Mouse (Mus musculus): Measurements from ENCODE around the gene Pnpla7. TPM values are rescaled to one million over a fixed set of nuclear protein-coding genes. Genes with fewer than 3 reads are reported as not detected.
A peak's percentile ranks its signal among the peaks of the same experiment; 100 is the strongest.
"Not testable (repeated sequence)": the region's sequence is repeated elsewhere in the genome, so short reads cannot be mapped to it uniquely, and the experiment has no call there.

Pnpla7 gene
- polyA plus RNA-seq, 1 experiment = 20.5 TPM

GRCm38 (mm10) chr2:24935057-24935796 lies 40.6 kb upstream of the Pnpla7 start, which contains the start of gene Arrdc1:
Arrdc1 (minus strand) TSS chr2:24935252.
- Histone ChIP-seq H3K4me3 (ENCODE audit: low read depth, low read length) (peak within 1 kb of the TSS; percentile 89), H3K4me1 (ENCODE audit: control insufficient read depth, insufficient read depth, insufficient read length, low read length) (peaks cover 8% of the 10 kb centered on the region), H3K27me3 (ENCODE audit: control insufficient read depth, insufficient read depth, low read length) (no peaks in the 10 kb centered on the region), H3K27ac (ENCODE audit: insufficient read depth, low read depth, low read length) (peak within 1 kb of the TSS; percentile 98), H3K36me3 (ENCODE audit: control insufficient read depth, insufficient read depth, low read length) (no peaks in the 10 kb centered on the region)
- TF ChIP-seq POLR2A (IDR thresholded peaks at IDR 0.05; ENCODE audit: low read depth, low read length) (peak; percentile 83), CTCF (IDR thresholded peaks at IDR 0.05; ENCODE audit: extremely low read depth, insufficient read length, insufficient replicate concordance, low read depth, low read length) (peak; percentile 54; the same call in 1 of the 2 replicates)
- WGBS = under 1% methylated on average over 49 of the region's 49 CpGs

- Histone ChIP-seq H3K27ac (ENCODE audit: insufficient read depth, low read depth, low read length) (no peak overlapping the region), H3K4me1 (ENCODE audit: control insufficient read depth, insufficient read depth, insufficient read length, low read length) (no peaks in the 10 kb centered on the region), H3K36me3 (ENCODE audit: control insufficient read depth, insufficient read depth, low read length) (no peaks in the 10 kb centered on the region), H3K4me3 (ENCODE audit: low read depth, low read length) (no peak overlapping the region), H3K27me3 (ENCODE audit: control insufficient read depth, insufficient read depth, low read length) (no peaks in the 10 kb centered on the region)
- 78% methylated on average over 4 of the region's 4 CpGs for WGBS
- TF ChIP-seq CTCF (IDR thresholded peaks at IDR 0.05; ENCODE audit: extremely low read depth, insufficient read length, insufficient replicate concordance, low read depth, low read length) = no peak
- no peak for TF ChIP-seq POLR2A (IDR thresholded peaks at IDR 0.05; ENCODE audit: low read depth, low read length)
Observed at GRCm38 (mm10) chr2:24942092-24942491, 33.7 kb upstream of the Pnpla7 start.

GRCm38 (mm10) chr2:24944304-24944703 lies 31.5 kb upstream of the Pnpla7 start:
- not testable (repeated sequence) for H3K36me3 ChIP-seq (ENCODE audit: control insufficient read depth, insufficient read depth, low read length); H3K4me1 ChIP-seq (ENCODE audit: control insufficient read depth, insufficient read depth, insufficient read length, low read length); H3K27ac ChIP-seq (ENCODE audit: insufficient read depth, low read depth, low read length); H3K27me3 ChIP-seq (ENCODE audit: control insufficient read depth, insufficient read depth, low read length); H3K4me3 ChIP-seq (ENCODE audit: low read depth, low read length)
- WGBS = 32% methylated on average over 2 of the region's 2 CpGs

- peak within 1 kb of the TSS; percentile 93 for H3K4me3 ChIP-seq (ENCODE audit: low read depth, low read length)
- H3K36me3 ChIP-seq (ENCODE audit: control insufficient read depth, insufficient read depth, low read length) = peaks cover 13% of the 10 kb centered on the region
- no peaks in the 10 kb centered on the region for H3K27me3 ChIP-seq (ENCODE audit: control insufficient read depth, insufficient read depth, low read length)
- TF ChIP-seq POLR2A (IDR thresholded peaks at IDR 0.05; ENCODE audit: low read depth, low read length) = peak; percentile 39; the same call in 1 of the 2 replicates
- TF ChIP-seq CTCF (IDR thresholded peaks at IDR 0.05; ENCODE audit: extremely low read depth, insufficient read length, insufficient replicate concordance, low read depth, low read length) = no peak
- 1% methylated on average over 97 of the region's 108 CpGs for WGBS
- H3K27ac ChIP-seq (ENCODE audit: insufficient read depth, low read depth, low read length) = no peak within 1 kb of the TSS
- H3K4me1 ChIP-seq (ENCODE audit: control insufficient read depth, insufficient read depth, insufficient read length, low read length) = peaks cover 4% of the 10 kb centered on the region; the same call in 1 of the 2 replicates
Observed at GRCm38 (mm10) chr2:24949421-24950188, 26.2 kb upstream of the Pnpla7 start, which contains the start of gene Zmynd19. Zmynd19 (plus strand) TSS chr2:24949792.

DNA sequence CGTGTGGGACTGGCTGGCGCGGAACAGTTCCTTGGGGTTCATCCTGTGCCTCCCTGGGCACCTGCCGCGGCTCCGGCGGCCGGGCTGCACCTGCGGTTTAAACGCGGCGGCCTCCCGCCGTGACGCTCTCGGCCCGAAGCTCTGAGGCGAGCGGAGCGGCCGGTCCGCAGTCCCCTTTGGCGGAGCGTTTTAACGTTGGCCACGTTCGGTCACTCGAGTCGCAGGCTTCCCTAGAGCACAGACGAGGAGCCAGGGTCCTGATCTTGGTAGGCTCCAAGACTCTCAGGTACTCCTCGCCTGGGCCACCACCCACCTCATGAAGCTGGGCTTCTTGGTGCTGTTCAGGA lies 25.7 kb upstream of the Pnpla7 start:
- no peak overlapping the region for H3K27ac ChIP-seq (ENCODE audit: insufficient read depth, low read depth, low read length)
- peak overlapping the region; percentile 93 for H3K4me3 ChIP-seq (ENCODE audit: low read depth, low read length)
- peaks cover 14% of the 10 kb centered on the region for H3K36me3 ChIP-seq (ENCODE audit: control insufficient read depth, insufficient read depth, low read length)
- H3K4me1 ChIP-seq (ENCODE audit: control insufficient read depth, insufficient read depth, insufficient read length, low read length) = peaks cover 4% of the 10 kb centered on the region; the same call in 1 of the 2 replicates
- TF ChIP-seq CTCF (IDR thresholded peaks at IDR 0.05; ENCODE audit: extremely low read depth, insufficient read length, insufficient replicate concordance, low read depth, low read length) = no peak
- no peak for TF ChIP-seq POLR2A (IDR thresholded peaks at IDR 0.05; ENCODE audit: low read depth, low read length)
- 1% methylated on average over 31 of the region's 31 CpGs for WGBS
- no peaks in the 10 kb centered on the region for H3K27me3 ChIP-seq (ENCODE audit: control insufficient read depth, insufficient read depth, low read length)

- Histone ChIP-seq H3K36me3 (ENCODE audit: control insufficient read depth, insufficient read depth, low read length) (peaks cover 18% of the 10 kb centered on the region), H3K4me1 (ENCODE audit: control insufficient read depth, insufficient read depth, insufficient read length, low read length) (peaks cover 4% of the 10 kb centered on the region; the same call in 1 of the 2 replicates), H3K4me3 (ENCODE audit: low read depth, low read length) (no peak overlapping the region), H3K27me3 (ENCODE audit: control insufficient read depth, insufficient read depth, low read length) (no peaks in the 10 kb centered on the region), H3K27ac (ENCODE audit: insufficient read depth, low read depth, low read length) (no peak overlapping the region)
- TF ChIP-seq CTCF (IDR thresholded peaks at IDR 0.05; ENCODE audit: extremely low read depth, insufficient read length, insufficient replicate concordance, low read depth, low read length) = no peak
- TF ChIP-seq POLR2A (IDR thresholded peaks at IDR 0.05; ENCODE audit: low read depth, low read length) = no peak
- 77% methylated on average over 4 of the region's 4 CpGs for WGBS
Observed at GRCm38 (mm10) chr2:24952537-24953055, 23.2 kb upstream of the Pnpla7 start.

- no peaks in the 10 kb centered on the region for H3K27me3 ChIP-seq (ENCODE audit: control insufficient read depth, insufficient read depth, low read length)
- peaks cover 11% of the 10 kb centered on the region; the same call in 1 of the 2 replicates for H3K36me3 ChIP-seq (ENCODE audit: control insufficient read depth, insufficient read depth, low read length)
- H3K4me3 ChIP-seq (ENCODE audit: low read depth, low read length) = no peak overlapping the region
- H3K27ac ChIP-seq (ENCODE audit: insufficient read depth, low read depth, low read length) = no peak overlapping the region
- WGBS = 45% methylated on average over 3 of the region's 3 CpGs
- TF ChIP-seq CTCF (IDR thresholded peaks at IDR 0.05; ENCODE audit: extremely low read depth, insufficient read length, insufficient replicate concordance, low read depth, low read length) = peak; percentile 50; the same call in 1 of the 2 replicates
- TF ChIP-seq POLR2A (IDR thresholded peaks at IDR 0.05; ENCODE audit: low read depth, low read length) = no peak
- H3K4me1 ChIP-seq (ENCODE audit: control insufficient read depth, insufficient read depth, insufficient read length, low read length) = peaks cover 3% of the 10 kb centered on the region
Observed at GRCm38 (mm10) chr2:24960910-24961309, 14.9 kb upstream of the Pnpla7 start.
